Mouse (Mus musculus) lung, postnatal 0 days (tissue): ENCODE results near the gene Kdelr3. TPM values are rescaled to one million over a fixed set of nuclear protein-coding genes. Genes with fewer than 3 reads are reported as not detected.

Experiments
- ATAC-seq: fragments of 200-750 bp; cut with Nextera tagmentation; 2 replicates; pipeline ENCODE4 v1.8.0; 2017; ENCODE audit warnings: moderate library complexity
- DNase-seq: peaks from one replicate; pipeline ENCODE4 v3.0.0-alpha.2; 2016; ENCODE audit warnings: low spot score
- H3K27ac ChIP-seq: fragments of 300-500 bp; sonication (generic); 2 replicates; pipeline ENCODE4 v1.5.1; 2014; ENCODE audit warnings: antibody characterized with exemption, mild to moderate bottlenecking, low read length, mixed read lengths
- H3K27me3 ChIP-seq: fragments of 300-500 bp; sonication (generic); replicated peaks from 2 replicates; pipeline ENCODE4 v1.6.1; 2014; ENCODE audit warnings: low read length, mixed read lengths; ENCODE audit not compliant: insufficient read depth
- H3K36me3 ChIP-seq: fragments of 300-500 bp; sonication (generic); 2 replicates; pipeline ENCODE4 v1.6.1; 2014; ENCODE audit warnings: low read length, mixed read lengths; ENCODE audit not compliant: insufficient read depth
- H3K4me1 ChIP-seq: fragments of 300-500 bp; sonication (generic); 2 replicates; pipeline ENCODE4 v1.6.1; 2014; ENCODE audit warnings: antibody characterized with exemption, low read depth, low read length, mixed read lengths; ENCODE audit not compliant: insufficient read depth
- H3K4me2 ChIP-seq: fragments of 300-500 bp; sonication (generic); replicated peaks from 2 replicates; pipeline ENCODE4 v1.6.1; 2014; ENCODE audit warnings: low read depth, mild to moderate bottlenecking, low read length, moderate library complexity, mixed read lengths
- H3K4me3 ChIP-seq: fragments of 300-500 bp; sonication (generic); 2 replicates; pipeline ENCODE4 v1.5.1; 2014; ENCODE audit warnings: low read depth, low read length
- H3K9ac ChIP-seq: fragments of 300-500 bp; sonication (generic); replicated peaks from 2 replicates; pipeline ENCODE4 v1.6.1; 2014; ENCODE audit warnings: low read depth, mild to moderate bottlenecking
- H3K9me3 ChIP-seq: fragments of 300-500 bp; sonication (generic); 2 replicates; pipeline ENCODE4 v1.6.1; 2016; ENCODE audit warnings: low read length, mixed read lengths
- CTCF ChIP-seq: IDR thresholded peaks from 2 replicates; pipeline ENCODE4 v1.5.1; 2016; ENCODE audit warnings: antibody characterized with exemption, mild to moderate bottlenecking
- EP300 ChIP-seq: IDR thresholded peaks from 2 replicates; pipeline ENCODE4 v1.6.1; 2016; ENCODE audit warnings: antibody characterized with exemption, mild to moderate bottlenecking, control low read depth
- WGBS: fragments of 180-500 bp; shearing (Covaris S2); extraction: QIAGEN DNeasy Blood & Tissue Kit; methylation state at CpG from one replicate; pipeline ENCODE4 v1.1.7; 2014; 5-methylcytosine and 5-hydroxymethylcytosine counted together
- polyA plus RNA-seq: library from polyadenylated mRNA; unstranded; fragments of >200 nt; fragmentation: Nextera tagmentation; extraction: Ambion mirVana; gene quantifications from 2 replicates; pipeline ENCODE4 v1.2.1, GENCODE M21; 2015

Kdelr3 gene
- polyA plus RNA-seq, 1 experiment from 2014 or later, result 64.5 TPM

- Histone ChIP-seq H3K4me3 (no peak overlapping the region), H3K9ac (no peak overlapping the region), H3K36me3 (no peaks in the 10 kb centered on the region), H3K27me3 (peaks cover 58% of the 10 kb centered on the region), H3K27ac (no peak overlapping the region), H3K4me2 (no peak overlapping the region), H3K9me3 (no peaks in the 10 kb centered on the region), H3K4me1 (peaks cover 3% of the 10 kb centered on the region; the same call in 1 of the 2 replicates)
- DNase-seq, result no peak
- WGBS, result 25% methylated on average over 6 of the region's 6 CpGs
- no peak for ATAC-seq
- no peak for TF ChIP-seq CTCF
- TF ChIP-seq EP300, result no peak
These were observed 6.2 kb upstream of the Kdelr3 start for GRCm38 (mm10) chr15:79509998-79510397.

DNA sequence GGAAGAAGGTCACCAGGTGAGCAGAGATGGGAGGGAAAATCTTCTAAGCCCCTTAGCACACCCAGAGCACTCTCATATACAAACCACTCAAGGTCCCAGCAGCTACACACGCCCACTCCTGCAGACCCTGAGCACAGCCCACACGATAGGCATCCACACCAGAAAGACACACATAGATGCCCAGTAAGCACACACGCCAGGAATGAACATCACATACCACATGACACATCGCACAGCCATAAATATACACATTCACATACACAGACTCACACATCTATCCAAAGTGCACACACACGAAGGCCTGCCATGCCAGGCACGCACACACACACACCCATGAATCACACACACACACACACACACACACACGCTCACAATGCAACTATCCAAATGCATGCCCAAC lies 5.8 kb upstream of the Kdelr3 start:
- H3K27me3 ChIP-seq, result peaks cover 55% of the 10 kb centered on the region
- H3K27ac ChIP-seq, result no peak overlapping the region
- peaks cover 1% of the 10 kb centered on the region; the same call in 1 of the 2 replicates for H3K4me1 ChIP-seq

DNA sequence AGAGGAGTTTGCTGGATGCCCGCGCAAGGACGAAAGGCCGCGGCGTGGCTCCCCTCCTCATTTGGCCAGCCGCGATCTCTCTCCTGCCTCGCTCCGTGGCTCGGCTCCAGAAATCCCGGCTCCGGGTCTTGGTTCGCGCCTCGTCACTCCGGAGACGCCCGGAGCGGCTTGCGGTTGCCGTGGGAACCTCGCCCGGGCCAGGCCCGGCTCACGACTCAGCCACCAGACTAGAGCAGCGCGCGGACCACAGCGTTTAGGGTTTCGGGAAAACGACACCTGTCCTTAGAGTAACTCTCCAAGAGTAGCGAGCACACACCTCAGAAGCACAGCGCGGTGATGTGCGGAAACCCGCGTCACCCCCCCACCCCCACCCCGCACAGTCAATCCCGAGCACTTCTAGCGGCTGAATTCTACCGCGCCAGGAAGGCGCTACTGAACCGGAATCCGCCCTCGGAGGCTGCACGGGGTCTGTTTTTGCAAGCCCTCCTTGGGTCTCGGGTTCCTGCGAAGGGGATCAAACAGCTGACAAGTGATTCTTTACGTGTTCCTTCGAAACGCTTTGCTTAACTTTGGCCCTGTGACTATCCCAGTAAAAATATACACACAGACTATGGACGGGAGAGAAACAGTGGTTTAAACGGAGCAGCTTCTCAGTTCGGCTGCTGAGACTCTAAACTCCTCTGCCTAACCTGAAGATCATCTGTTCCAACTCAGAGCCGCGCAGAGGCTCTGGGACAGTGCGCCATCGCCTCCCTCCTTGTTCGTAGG lies 4.5 kb upstream of the Kdelr3 start:
- H3K27me3 ChIP-seq, result peaks cover 53% of the 10 kb centered on the region
- H3K36me3 ChIP-seq, result no peaks in the 10 kb centered on the region
- H3K4me3 ChIP-seq, result peak overlapping the region; percentile 29
- DNase-seq (peak; percentile 83), ATAC-seq (peak; percentile 75)
- no peak overlapping the region for H3K27ac ChIP-seq
- no peaks in the 10 kb centered on the region for H3K4me1 ChIP-seq
- H3K4me2 ChIP-seq, result peak overlapping the region; percentile 64
- WGBS, result 3% methylated on average over 61 of the region's 61 CpGs
- H3K9ac ChIP-seq, result no peak overlapping the region
- TF ChIP-seq EP300, result no peak
- TF ChIP-seq CTCF, result no peak
- no peaks in the 10 kb centered on the region for H3K9me3 ChIP-seq

More for the DNA sequence above, 5.8 kb upstream of the Kdelr3 start:
- TF ChIP-seq EP300 (no peak), CTCF (no peak)
- H3K9me3 ChIP-seq, result no peaks in the 10 kb centered on the region
- H3K4me2 ChIP-seq, result no peak overlapping the region
- DNase-seq (no peak), ATAC-seq (no peak)
- H3K36me3 ChIP-seq, result no peaks in the 10 kb centered on the region
- 71% methylated on average over 7 of the region's 7 CpGs for WGBS
- no peak overlapping the region for H3K9ac ChIP-seq
- no peak overlapping the region for H3K4me3 ChIP-seq

DNA sequence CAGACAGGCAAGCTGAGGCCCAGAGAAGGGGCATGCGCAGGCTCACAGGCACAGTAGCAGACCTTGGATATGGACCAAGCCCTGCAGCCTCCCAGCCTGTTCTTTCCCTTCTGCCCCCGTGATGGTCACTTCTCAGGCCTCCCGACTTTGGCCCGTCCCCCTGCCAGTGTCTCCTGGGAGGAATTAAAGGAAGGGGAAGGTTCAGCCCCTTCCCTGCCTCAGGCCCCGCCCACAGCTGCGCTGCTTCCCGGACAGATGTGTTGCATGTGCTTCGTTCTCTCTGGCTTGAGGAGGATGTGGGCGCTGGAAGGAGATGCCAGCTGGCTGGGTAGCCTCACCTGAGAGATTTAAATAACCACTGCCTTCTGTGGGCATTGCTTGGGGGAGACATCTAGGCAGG lies 2.3 kb upstream of the Kdelr3 start:
- H3K27ac ChIP-seq, result no peak overlapping the region
- H3K4me3 ChIP-seq, result no peak overlapping the region
- DNase-seq (peak; percentile 49), ATAC-seq (no peak)
- H3K36me3 ChIP-seq, result no peaks in the 10 kb centered on the region
- H3K9me3 ChIP-seq, result no peaks in the 10 kb centered on the region
- no peak overlapping the region for H3K4me2 ChIP-seq
- peaks cover 42% of the 10 kb centered on the region for H3K27me3 ChIP-seq
- H3K4me1 ChIP-seq, result no peaks in the 10 kb centered on the region
- TF ChIP-seq CTCF (no peak), EP300 (no peak)
- H3K9ac ChIP-seq, result no peak overlapping the region
- WGBS, result 8% methylated on average over 9 of the region's 9 CpGs

GRCm38 (mm10) chr15:79517710-79518109 lies 1.5 kb downstream of the Kdelr3 start:
- H3K4me2 ChIP-seq, result no peak overlapping the region
- no peak overlapping the region for H3K4me3 ChIP-seq
- DNase-seq, result no peak
- no peaks in the 10 kb centered on the region for H3K9me3 ChIP-seq
- H3K9ac ChIP-seq, result no peak overlapping the region
- TF ChIP-seq EP300 (no peak), CTCF (no peak)
- ATAC-seq, result no peak
- 66% methylated on average over 4 of the region's 4 CpGs for WGBS
- no peak overlapping the region for H3K27ac ChIP-seq
- no peaks in the 10 kb centered on the region for H3K36me3 ChIP-seq
- no peaks in the 10 kb centered on the region for H3K4me1 ChIP-seq
- H3K27me3 ChIP-seq, result peaks cover 19% of the 10 kb centered on the region; the same call in 1 of the 2 replicates

DNA sequence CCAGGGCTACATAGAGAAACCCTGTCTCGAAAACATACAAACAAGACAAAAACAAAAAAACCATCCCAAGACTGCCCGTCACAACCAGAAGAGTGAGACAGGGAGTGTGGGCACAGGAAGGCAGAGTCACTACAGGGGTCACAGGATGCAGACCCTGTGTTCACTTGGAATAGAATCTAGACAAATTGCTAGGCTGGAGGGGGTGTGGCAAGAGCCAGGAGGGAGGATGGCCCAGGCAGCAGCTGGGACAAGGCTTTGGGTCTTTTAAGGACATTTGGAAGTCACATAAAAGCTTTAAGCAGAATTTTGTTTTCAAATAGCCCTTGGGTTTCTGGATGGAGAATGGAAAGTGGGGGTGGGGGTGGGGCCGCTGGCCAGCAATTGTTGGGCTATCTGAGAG lies 2.4 kb downstream of the Kdelr3 start:
- Histone ChIP-seq H3K27me3 (peaks cover 16% of the 10 kb centered on the region; the same call in 1 of the 2 replicates), H3K4me1 (no peaks in the 10 kb centered on the region), H3K9me3 (no peaks in the 10 kb centered on the region), H3K4me2 (no peak overlapping the region), H3K36me3 (0 out of 2 replicates have a peak, but pooled peaks cover 4% of the 10 kb centered on the region), H3K4me3 (no peak overlapping the region), H3K9ac (no peak overlapping the region), H3K27ac (no peak overlapping the region)
- WGBS, result 85% methylated on average over 3 of the region's 3 CpGs
- TF ChIP-seq EP300 (no peak), CTCF (no peak)
- DNase-seq, result no peak
- no peak for ATAC-seq
